Mouse (Mus musculus) right cerebral cortex, adult 2 months (tissue): Measurements from ENCODE around the gene Ddx39b.
"Not testable (repeated sequence)": the region's sequence is repeated elsewhere in the genome, so short reads cannot be mapped to it uniquely, and the experiment has no call there.

Experiments
- DNase-seq, 2 experiments: peaks; one replicate each; pipeline ENCODE4 v3.0.0; 2021 to 2022; ENCODE audit warnings: low spot score in 2 of 2

Gene Ddx39b

GRCm38 (mm10) chr17:35259621-35260020 is 18.1 kb downstream of the Ddx39b start:
- DNase-seq, result no peak

GRCm38 (mm10) chr17:35261651-35262050 is 20.1 kb downstream of the Ddx39b start:
- no peak for DNase-seq

- peak; percentile 97 to 99 for DNase-seq
Measured at GRCm38 (mm10) chr17:35262664-35263522, 21.3 kb downstream of the Ddx39b start, which contains the start of gene H2-D1. TSS of gene H2-D1 (plus strand) at chr17:35262730.

DNA sequence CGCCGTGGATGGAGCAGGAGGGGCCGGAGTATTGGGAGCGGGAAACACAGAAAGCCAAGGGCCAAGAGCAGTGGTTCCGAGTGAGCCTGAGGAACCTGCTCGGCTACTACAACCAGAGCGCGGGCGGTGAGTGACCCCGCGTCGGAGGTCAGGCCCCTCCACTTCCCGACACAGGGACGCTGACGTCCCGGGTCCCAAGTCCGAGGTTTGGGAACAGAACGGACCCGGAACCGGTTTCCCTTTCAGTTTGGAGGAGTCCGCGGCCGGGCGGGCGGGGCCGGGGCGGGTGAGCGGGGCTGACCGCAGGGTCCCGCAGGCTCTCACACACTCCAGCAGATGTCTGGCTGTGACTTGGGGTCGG is 22.0 kb downstream of the Ddx39b start:
- DNase-seq, result no peak

- no peak for DNase-seq
Measured at GRCm38 (mm10) chr17:35267399-35268086, 26.0 kb downstream of the Ddx39b start.

DNA sequence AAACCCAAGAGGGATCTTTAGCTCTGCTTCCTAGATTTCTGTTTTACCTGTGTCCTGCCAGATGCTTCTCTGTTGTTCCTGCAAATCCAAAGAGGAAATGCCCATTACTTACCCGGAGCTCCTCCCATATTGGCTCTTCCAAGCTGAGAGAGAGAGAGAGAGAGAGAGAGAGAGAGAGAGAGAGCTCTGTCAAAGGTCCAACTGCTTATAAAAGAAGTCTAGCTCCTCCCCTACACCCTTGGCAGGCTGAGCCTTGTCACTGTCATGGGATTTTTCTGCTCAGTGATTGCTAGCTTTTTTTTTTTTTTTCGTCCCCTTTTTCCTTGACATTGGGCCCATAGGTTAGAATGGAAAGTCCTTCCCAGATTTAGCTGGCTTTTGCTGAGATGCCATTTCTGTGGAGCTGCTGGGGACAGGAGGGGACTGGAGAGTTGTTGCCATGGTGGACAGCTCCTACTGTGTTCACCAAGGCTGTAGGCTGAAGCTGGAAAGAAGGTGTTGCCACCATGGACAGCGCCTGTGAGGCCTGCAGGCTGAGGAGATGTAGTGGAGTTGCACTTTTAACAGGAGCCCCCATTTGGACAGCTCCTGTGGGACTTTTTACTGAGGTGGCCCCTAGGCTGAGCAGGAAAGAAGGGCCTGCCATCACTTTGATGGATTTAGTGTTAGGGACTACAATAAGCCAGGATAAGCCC is 28.3 kb downstream of the Ddx39b start:
- DNase-seq, result no peak

DNA sequence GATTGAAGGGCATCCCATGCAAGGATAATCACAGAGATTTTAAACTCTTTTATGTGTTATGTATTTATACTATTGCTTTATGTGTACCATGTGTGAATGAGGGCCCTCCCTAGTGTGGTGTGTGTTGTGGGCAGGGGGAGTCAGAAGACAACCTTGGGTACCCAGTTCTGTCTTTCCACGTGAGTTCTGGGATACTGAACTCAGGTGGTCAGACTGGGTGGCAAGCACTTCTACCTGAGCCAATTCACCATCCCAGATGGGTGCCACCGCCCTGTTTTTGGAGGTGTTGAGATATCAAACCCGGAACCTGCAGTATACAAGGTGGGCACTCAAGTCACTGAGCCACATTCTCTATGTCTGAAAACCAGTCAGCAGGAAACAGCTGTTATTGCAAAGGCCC is 30.7 kb downstream of the Ddx39b start:
- DNase-seq, result no peak

DNA sequence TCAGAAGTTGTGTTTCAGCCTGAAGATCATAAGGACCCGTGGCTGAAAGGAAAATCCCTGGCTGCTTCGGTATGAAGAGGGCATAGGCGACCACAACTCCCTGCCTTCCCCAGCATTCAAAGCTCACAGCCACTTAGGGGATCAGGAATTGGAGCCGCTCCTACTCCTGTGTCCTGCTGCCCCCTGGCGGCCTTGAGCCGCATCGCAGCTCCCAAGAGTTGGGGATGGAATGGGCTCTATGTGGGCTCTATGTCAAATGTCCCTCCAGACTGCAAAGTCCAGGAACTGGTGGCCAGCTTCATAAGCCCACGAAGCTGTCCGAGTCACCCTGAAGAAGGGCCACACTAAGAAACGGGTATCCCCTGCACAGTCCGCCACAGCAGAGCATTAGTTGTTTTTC is 33.2 kb downstream of the Ddx39b start:
- DNase-seq, result peak; percentile 83 to 91

DNA sequence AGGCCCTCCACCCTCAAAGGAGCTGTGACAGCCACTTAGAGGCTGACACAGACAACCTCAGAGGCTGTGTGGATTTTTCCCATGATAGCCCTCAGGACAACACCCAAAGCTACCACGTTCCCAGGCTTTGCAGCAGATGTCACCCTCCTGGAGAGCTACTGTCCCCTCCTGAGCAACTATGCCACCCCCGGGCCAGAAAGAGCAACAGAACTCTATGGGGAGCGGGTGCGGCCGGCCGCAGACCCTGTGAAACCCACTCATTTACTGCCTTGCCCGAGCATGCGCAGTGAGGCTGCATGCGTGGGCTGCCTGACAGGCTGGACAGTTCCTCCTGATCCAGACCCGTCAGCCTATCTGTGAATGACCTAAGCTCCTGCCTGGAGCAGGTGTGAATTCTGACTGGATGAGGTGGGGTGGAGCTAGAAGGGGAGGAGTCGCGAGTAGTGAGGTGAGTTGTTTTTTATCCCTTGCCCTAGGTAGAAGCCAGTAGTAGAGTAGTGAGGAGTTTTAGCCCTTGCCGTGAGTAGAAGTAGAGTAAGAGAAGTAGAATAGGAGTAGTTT is 34.8 kb downstream of the Ddx39b start:
- no peak for DNase-seq

DNA sequence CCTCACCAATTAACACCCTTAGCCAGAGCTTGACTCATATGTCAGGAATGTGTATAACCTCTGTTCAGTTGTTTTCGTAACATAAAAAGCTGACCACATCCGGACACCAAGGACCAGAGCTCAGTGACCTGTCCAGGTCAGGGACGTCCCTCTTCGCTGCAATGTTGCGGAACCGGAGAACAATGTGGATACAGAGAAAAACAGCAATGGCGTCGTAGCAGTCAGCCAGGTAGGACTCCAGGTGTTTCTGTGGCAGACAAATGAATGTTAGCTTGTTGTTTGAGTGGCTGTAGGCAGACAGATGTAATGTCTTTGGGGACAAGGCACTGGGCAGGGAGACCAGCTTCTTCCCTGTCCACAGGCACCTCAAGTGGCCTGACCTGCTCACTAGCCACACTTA is 36.5 kb downstream of the Ddx39b start:
- DNase-seq, result no peak

DNA sequence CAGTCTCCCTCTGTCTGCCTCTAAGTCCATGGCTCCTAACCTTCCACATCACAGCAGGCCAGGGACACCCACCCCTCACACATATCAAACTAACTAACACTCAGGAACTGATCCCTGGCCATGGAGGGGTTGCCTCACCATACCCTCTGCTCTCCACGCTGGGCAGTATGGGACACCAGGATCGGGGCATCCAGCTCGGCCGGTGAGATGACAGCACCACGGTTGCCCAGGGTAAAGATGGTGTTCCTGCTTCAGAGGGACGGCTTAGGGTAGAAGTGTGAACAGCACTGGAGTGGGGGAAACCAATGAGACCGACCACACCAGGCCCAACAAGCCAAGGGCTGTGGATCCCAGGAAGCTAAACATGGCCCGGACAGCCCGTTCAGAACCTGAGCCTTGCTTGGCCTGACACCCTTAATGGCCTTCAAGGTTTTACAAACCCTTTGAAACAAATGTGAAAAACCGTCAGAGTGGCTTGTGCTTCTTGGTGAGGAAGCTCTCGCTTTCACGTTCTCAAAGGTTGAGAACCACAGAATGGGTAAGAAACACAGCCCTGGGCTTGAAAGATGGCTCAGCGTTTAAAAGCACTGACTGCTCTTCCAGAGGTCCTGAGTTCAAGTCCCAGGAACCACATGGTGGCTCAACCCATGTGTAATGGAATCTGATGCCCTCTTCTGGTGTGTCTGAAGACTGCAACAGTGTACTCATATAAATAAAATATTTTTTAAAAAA is 37.6 kb downstream of the Ddx39b start:
- DNase-seq, result no peak

GRCm38 (mm10) chr17:35280276-35280675 is 38.7 kb downstream of the Ddx39b start:
- DNase-seq, result no peak

- DNase-seq, result no peak
Measured at GRCm38 (mm10) chr17:35285431-35285830, 43.9 kb downstream of the Ddx39b start.

DNA sequence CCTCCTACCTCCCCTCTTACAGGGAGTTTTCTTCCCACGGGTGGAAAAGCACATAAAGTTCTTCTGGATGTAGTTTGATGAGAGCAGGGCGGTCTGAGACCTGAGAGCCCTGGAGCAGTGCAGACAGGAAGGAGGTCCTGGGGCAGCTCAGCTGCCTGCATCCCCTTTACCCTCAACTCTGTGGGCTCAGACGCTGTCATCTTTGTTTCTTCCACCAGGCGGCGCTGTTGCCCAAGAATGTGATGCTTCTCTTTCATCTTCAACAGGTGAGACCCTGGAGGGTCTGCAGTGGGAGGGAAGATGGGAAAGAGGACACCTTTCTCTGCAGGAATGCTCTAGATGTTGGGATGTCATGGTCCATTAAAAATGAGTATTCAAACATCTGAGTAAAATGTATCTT is 54.2 kb downstream of the Ddx39b start:
- peak; percentile 45 to 60 for DNase-seq

DNA sequence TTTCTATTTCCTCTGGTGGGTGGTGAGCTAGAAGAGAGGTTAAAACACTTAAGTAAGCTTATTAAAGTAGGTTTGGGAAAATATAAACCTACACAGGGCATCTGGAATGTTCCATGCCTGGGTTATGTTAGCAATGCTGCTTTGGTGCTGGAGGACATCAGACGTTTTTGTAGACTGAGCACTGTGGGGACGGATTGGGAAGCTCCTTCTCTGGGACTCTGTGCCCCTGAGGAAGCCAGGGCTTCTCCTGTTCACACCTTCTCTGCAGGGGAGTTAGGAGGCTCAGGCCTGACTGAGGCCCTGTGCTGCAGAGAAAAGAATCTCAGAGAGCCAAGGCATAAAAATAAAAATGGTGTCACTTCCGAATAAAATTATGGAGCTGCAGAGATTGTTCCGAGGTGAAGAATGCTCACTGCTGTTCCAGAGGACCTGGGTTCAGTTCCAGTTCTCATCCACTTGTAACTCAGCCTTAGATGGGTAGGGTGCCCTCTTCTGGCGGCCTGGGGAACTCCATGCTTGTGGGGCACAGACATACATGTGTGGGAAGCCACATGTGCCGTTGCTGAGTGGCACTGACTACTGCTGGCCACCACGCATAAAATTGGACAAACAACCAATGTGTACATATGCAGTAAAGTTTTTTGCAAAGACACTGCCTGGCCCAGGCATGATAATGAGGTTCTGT is 58.9 kb downstream of the Ddx39b start:
- DNase-seq, result not testable (repeated sequence)

GRCm38 (mm10) chr17:35301645-35302258 is 60.2 kb downstream of the Ddx39b start:
- peak; percentile 88 to 96 for DNase-seq

DNA sequence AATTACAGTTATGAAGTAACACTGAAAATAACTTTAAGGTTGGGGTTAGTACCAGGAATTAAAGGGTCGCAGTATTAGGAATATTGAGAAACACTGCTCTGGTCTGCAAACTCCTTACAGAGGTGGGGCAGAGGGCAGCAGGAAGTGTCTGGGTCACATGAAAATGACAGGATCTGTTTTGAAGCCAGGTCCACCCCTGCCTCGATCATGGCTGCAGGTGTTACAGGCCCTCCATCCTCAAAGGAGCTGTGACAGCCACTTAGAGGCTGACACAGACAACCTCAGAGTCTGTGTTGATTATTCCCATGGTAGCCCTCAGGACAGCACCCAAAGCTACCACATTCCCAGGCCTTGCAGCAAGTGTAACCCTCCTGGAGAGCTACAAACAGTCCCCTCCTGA is 61.7 kb downstream of the Ddx39b start:
- DNase-seq, result no peak
